Mouse (Mus musculus): ENCODE results near the gene Gm960. TPM values are rescaled to one million over a fixed set of nuclear protein-coding genes. Genes with fewer than 3 reads are reported as not detected.

Gene Gm960
- polyA plus RNA-seq, 1 experiment from 2014 or later, result 4.7 TPM

DNA sequence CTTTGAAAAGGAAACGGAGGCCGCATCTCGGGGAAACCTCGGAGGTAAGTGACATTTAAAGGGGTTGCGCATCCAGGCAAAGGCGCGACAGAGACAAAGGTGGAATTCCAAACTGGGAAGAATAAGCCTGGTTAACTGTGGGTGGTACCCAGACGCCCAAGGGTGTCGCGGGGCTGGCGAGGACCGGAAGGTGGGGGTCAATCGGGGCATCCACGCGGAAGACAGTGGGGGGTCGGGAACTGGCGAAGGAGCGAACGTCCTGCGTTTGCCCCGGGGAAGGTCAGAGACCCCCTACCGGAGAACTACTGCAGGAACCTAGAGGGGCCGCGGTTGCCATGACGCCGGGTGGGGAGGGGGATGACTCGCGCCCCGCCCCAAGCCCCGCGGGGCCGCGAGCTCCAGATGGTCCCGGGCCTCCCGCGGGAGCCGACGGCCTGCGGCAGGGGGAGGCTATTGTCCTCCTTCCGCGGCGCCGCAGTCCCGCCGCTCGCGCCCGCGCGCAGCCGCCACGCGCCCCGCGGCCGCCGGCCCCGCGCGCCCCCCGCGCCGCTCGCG is 13.2 kb upstream of the Gm960 start:
- ATAC-seq (ENCODE audit: insufficient number of reproducible peaks, insufficient read depth, low FRiP score, low TSS enrichment), result no peak
- no peaks in the 10 kb centered on the region for H3K9me3 ChIP-seq
- no peaks in the 10 kb centered on the region for H3K36me3 ChIP-seq
- peaks cover 13% of the 10 kb centered on the region for H3K4me1 ChIP-seq
- peak overlapping the region; percentile 64 for H3K4me3 ChIP-seq
- peak overlapping the region; percentile 63 for H3K9ac ChIP-seq
- H3K27me3 ChIP-seq, result peaks cover 48% of the 10 kb centered on the region
- no peak overlapping the region for H3K27ac ChIP-seq
- H3K4me2 ChIP-seq (replicated peaks), result peak overlapping the region; percentile 98
- WGBS, result under 1% methylated on average over 35 of the region's 65 CpGs

DNA sequence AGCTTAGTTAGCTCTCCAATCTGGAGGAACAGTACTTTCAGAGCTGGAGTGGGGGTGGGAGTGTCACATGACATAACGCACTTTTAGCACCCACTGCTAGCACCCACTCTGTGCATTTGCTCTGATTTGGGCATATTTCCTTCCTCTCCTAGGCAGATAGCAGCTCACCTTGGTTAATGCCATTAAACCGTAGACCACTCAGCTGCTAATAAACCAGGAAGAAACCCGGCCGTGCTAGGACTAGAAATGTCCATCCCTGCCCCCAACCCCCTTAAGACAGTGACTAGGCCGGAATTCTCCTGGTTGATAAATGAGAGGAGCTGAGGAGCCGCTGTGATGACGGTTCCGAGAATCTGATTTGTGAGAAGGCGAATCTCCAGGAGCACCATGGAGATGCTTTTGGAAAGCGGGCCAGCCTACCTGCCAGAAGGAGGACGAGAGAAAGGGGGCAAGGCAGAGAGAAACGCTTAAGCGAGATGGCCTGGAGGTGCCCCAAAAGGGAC is 12.7 kb upstream of the Gm960 start, which contains the start of gene Sptbn2:
TSS of gene Sptbn2 (plus strand) at position 70 of the 503 bp plus-strand sequence.
- Histone ChIP-seq H3K27me3 (peaks cover 48% of the 10 kb centered on the region), H3K4me1 (peaks cover 13% of the 10 kb centered on the region), H3K4me3 (peak within 1 kb of the TSS; percentile 64), H3K36me3 (no peaks in the 10 kb centered on the region), H3K9ac (peak within 1 kb of the TSS; percentile 63), H3K27ac (no peak within 1 kb of the TSS), H3K4me2 (replicated peaks) (peak within 1 kb of the TSS; percentile 98), H3K9me3 (no peaks in the 10 kb centered on the region)
- WGBS, result 9% methylated on average over 13 of the region's 13 CpGs
- ATAC-seq (ENCODE audit: insufficient number of reproducible peaks, insufficient read depth, low FRiP score, low TSS enrichment), result no peak

DNA sequence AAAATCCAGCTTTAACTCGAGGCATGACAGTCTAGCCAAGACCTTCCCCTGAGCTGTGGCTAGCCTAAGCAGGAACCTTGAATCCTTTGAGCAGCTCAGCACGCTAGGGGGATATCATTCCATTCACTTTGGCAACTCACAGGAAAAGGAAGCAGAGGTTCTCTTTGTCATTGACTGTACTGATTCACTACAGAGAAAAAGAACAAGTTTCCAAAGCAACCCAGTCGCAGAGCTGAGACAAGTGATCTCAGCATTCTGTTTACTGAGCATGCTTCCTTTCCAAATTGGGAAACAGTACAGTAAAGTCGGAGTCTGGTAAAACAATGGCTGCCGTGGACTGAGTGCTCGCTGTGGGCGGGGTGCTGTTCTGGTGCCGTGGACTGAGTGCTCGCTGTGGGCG is 10.3 kb upstream of the Gm960 start:
- no peak for ATAC-seq (ENCODE audit: insufficient number of reproducible peaks, insufficient read depth, low FRiP score, low TSS enrichment)
- H3K4me1 ChIP-seq, result peaks cover 13% of the 10 kb centered on the region
- 83% methylated on average over 10 of the region's 10 CpGs for WGBS
- peaks cover 31% of the 10 kb centered on the region for H3K27me3 ChIP-seq
- H3K4me2 ChIP-seq (replicated peaks), result no peak overlapping the region
- H3K36me3 ChIP-seq, result no peaks in the 10 kb centered on the region
- H3K9ac ChIP-seq, result no peak overlapping the region
- H3K9me3 ChIP-seq, result no peaks in the 10 kb centered on the region
- H3K27ac ChIP-seq, result no peak overlapping the region
- H3K4me3 ChIP-seq, result no peak overlapping the region

DNA sequence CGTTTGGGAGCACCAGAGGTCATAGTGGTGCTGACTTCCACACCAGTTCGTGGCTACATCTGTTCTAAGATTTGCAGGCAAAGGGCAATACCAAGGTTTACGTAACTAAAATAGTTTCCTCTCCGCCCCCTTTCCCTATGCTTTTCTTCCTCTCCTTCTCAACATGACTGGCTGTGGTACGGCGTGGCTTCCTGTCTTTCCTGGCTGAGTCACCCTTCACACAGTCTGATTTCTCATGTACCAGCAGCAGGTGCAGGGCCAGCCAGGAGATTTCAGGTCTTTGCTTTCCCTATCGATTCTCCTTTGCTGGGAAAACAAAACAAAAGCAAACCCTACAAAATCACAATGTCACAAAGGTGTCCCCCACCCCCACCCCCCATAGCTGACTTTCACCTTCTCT is 2.8 kb upstream of the Gm960 start:
- WGBS, result 63% methylated on average over 7 of the region's 7 CpGs
- Histone ChIP-seq H3K9me3 (no peaks in the 10 kb centered on the region), H3K4me1 (0 out of 2 replicates have a peak, but pooled peaks cover 4% of the 10 kb centered on the region), H3K9ac (no peak overlapping the region), H3K36me3 (no peaks in the 10 kb centered on the region), H3K4me3 (no peak overlapping the region), H3K27ac (no peak overlapping the region), H3K27me3 (peaks cover 46% of the 10 kb centered on the region), H3K4me2 (replicated peaks) (no peak overlapping the region)
- ATAC-seq (ENCODE audit: insufficient number of reproducible peaks, insufficient read depth, low FRiP score, low TSS enrichment), result no peak

DNA sequence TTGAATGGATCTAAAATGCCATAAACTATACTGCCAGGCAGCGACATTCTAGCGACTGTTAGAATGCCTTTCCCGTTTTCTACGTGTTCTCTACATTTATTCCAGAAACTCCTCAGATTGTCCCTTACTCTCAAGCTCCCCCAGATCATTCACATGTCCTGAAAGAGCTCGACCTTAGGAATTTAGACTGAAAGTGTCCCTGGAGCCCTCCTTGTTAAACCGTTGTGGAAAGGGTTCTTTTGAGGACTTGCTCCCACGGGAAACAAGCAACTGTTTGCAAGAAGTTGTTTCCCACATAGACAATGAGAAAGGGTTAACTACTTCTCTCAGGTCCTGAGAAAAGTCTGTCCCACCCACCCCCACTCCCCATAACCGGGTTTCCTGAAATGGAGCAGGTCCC is 2.2 kb upstream of the Gm960 start:
- Histone ChIP-seq H3K27ac (no peak overlapping the region), H3K9me3 (no peaks in the 10 kb centered on the region), H3K4me3 (no peak overlapping the region), H3K27me3 (peaks cover 46% of the 10 kb centered on the region), H3K9ac (no peak overlapping the region), H3K36me3 (no peaks in the 10 kb centered on the region), H3K4me1 (0 out of 2 replicates have a peak, but pooled peaks cover 4% of the 10 kb centered on the region), H3K4me2 (replicated peaks) (no peak overlapping the region)
- no peak for ATAC-seq (ENCODE audit: insufficient number of reproducible peaks, insufficient read depth, low FRiP score, low TSS enrichment)
- 69% methylated on average over 8 of the region's 8 CpGs for WGBS

DNA sequence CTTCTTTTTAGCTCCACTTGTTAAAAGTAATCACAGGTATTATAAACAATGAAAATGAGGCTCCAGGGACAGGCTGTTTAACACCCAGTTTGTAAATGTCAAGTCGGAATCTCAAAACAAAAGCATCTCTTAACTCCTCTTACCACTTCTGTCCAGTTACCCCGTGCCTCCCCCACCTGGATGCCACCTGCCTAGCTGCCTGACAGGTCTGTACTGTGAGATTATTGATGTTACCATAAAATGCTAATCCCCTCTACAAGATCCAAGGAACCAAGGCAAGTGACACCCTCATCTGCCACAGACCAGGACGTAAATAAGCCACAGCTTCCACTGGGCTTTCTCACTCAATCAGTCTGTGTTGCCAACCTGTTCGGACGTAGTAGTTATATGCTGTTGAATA is 1.4 kb upstream of the Gm960 start:
- H3K27me3 ChIP-seq, result peaks cover 46% of the 10 kb centered on the region
- no peak overlapping the region for H3K4me3 ChIP-seq
- no peaks in the 10 kb centered on the region for H3K9me3 ChIP-seq
- no peak for ATAC-seq (ENCODE audit: insufficient number of reproducible peaks, insufficient read depth, low FRiP score, low TSS enrichment)
- H3K4me1 ChIP-seq, result 0 out of 2 replicates have a peak, but pooled peaks cover 4% of the 10 kb centered on the region
- 71% methylated on average over 5 of the region's 5 CpGs for WGBS
- no peak overlapping the region for H3K27ac ChIP-seq
- no peak overlapping the region for H3K4me2 ChIP-seq (replicated peaks)
- no peaks in the 10 kb centered on the region for H3K36me3 ChIP-seq
- H3K9ac ChIP-seq, result no peak overlapping the region

DNA sequence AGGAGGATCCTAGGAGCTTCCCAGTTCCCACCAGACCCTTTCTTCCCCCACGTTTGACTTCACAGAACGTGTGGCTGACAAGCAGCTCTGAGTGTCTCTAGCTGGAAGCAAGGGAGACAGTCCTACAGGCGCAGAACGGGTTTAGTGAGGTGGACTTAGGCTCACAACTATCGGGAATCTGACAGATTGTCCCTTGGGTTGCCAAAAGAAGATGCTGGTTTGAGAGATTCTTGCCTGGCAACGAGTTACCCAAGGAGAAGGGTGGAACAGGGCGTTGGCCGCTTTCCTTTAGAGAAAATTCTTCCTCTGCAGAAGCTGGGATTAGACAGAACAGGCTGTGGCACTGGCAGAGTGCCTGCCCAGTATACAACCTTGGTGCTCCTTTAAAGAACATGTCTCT is 388 bp upstream of the Gm960 start:
- H3K4me2 ChIP-seq (replicated peaks), result peak overlapping the region; percentile 91; the same call in 1 of the 2 replicates
- ATAC-seq (ENCODE audit: insufficient number of reproducible peaks, insufficient read depth, low FRiP score, low TSS enrichment), result no peak
- H3K9ac ChIP-seq, result no peak overlapping the region

DNA sequence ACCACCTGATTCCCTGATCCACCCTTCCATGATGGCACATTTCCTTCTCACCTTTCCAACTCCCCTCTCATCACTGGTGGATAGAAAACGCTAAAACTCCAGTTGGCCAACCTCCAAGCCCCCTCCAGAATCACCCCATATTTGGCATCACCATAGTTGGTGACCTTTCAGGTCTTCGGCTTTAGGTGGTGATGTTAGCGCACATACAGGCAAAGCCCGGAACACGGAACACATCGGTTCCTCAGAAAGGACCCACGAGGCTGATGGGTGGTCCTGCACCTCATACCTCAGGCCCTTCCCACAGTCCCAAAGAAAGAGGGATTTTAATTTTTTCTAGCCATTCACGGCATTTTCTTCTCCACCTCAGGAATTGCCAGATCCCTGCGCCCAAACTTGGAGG is 747 bp downstream of the Gm960 start:
- Histone ChIP-seq H3K9ac (no peak overlapping the region), H3K27ac (no peak overlapping the region), H3K27me3 (peaks cover 50% of the 10 kb centered on the region), H3K4me2 (replicated peaks) (peak overlapping the region; percentile 91), H3K9me3 (no peaks in the 10 kb centered on the region), H3K36me3 (no peaks in the 10 kb centered on the region), H3K4me1 (0 out of 2 replicates have a peak, but pooled peaks cover 4% of the 10 kb centered on the region), H3K4me3 (peak overlapping the region; percentile 51)
- 77% methylated on average over 9 of the region's 9 CpGs for WGBS
- no peak for ATAC-seq (ENCODE audit: insufficient number of reproducible peaks, insufficient read depth, low FRiP score, low TSS enrichment)

More for the DNA sequence above, 388 bp upstream of the Gm960 start:
- Histone ChIP-seq H3K36me3 (no peaks in the 10 kb centered on the region), H3K4me1 (0 out of 2 replicates have a peak, but pooled peaks cover 4% of the 10 kb centered on the region), H3K27ac (no peak overlapping the region), H3K27me3 (peaks cover 50% of the 10 kb centered on the region), H3K9me3 (no peaks in the 10 kb centered on the region), H3K4me3 (no peak overlapping the region)
- WGBS, result 36% methylated on average over 8 of the region's 8 CpGs

DNA sequence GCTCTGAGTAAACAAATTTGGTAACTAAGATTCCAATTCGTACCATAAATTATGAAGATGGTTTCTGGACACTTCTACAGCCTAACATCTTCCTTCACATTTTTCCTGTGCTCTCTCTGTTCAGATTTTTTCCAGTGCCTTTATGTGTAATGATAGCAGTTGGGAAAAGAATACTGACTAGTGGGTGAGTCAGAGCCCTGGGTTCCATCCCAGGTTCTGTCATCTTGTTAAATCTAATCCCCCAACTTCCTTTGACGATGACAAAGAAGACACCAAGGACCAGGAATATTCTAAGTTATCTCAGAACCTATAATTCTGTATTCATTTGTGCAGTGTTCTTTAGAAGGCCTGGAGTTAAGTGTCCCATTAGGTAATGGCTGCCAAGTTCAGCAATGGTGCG is 1.3 kb downstream of the Gm960 start:
- Histone ChIP-seq H3K4me2 (replicated peaks) (no peak overlapping the region), H3K9me3 (no peaks in the 10 kb centered on the region), H3K36me3 (no peaks in the 10 kb centered on the region), H3K27me3 (peaks cover 50% of the 10 kb centered on the region), H3K4me1 (0 out of 2 replicates have a peak, but pooled peaks cover 4% of the 10 kb centered on the region), H3K9ac (no peak overlapping the region), H3K27ac (no peak overlapping the region), H3K4me3 (no peak overlapping the region)
- ATAC-seq (ENCODE audit: insufficient number of reproducible peaks, insufficient read depth, low FRiP score, low TSS enrichment), result no peak
- 82% methylated on average over 3 of the region's 3 CpGs for WGBS

DNA sequence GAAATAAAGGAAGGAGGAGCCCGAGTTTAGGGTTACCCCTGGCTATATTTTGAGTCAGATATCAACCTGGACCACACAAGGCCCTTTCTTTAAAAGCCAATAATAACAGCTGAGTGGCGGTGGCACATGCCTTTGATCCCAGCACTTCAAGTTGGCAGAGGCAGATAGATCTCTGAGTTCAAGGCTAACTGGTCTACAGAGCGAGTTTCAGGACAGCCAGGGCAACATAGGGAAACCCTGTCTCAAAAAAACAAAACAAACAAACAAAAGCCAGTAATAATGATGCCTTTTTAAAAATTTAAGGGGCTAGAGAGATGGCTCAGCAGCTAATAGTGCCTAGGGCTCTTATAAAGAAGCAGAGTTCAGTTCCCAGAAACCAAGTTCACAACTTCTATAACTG is 4.1 kb downstream of the Gm960 start:
- ATAC-seq (ENCODE audit: insufficient number of reproducible peaks, insufficient read depth, low FRiP score, low TSS enrichment), result no peak
- no peak overlapping the region for H3K9ac ChIP-seq
- 0 out of 2 replicates have a peak, but pooled peaks cover 4% of the 10 kb centered on the region for H3K4me1 ChIP-seq
- 70% methylated on average over 3 of the region's 3 CpGs for WGBS
- peaks cover 25% of the 10 kb centered on the region for H3K27me3 ChIP-seq
- H3K4me2 ChIP-seq (replicated peaks), result no peak overlapping the region
- H3K36me3 ChIP-seq, result no peaks in the 10 kb centered on the region
- no peaks in the 10 kb centered on the region for H3K9me3 ChIP-seq
- no peak overlapping the region for H3K27ac ChIP-seq
- no peak overlapping the region for H3K4me3 ChIP-seq

DNA sequence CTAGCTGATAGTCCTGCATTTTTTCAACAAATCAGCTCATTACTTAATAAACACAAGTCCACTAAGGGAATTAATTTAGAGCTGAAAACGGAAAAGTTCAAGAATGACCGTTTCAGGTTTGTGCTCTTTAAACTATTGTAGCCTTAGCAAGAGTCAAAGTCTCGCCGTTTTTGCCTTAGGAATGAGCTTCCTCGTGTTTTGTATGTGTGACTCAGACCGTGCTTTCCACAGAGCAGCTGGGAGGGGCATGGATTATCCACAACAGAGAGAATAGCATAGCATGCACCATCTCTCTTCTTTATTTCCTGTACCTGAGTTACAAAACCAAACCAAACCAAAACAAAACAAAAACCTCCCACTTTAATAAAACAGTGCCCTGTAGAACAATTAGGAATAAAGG is 26.1 kb downstream of the Gm960 start:
- no peaks in the 10 kb centered on the region for H3K36me3 ChIP-seq
- no peak overlapping the region for H3K4me2 ChIP-seq (replicated peaks)
- no peak for ATAC-seq (ENCODE audit: insufficient number of reproducible peaks, insufficient read depth, low FRiP score, low TSS enrichment)
- no peak overlapping the region for H3K4me3 ChIP-seq
- no peaks in the 10 kb centered on the region for H3K9me3 ChIP-seq
- WGBS, result 69% methylated on average over 6 of the region's 6 CpGs
- no peak overlapping the region for H3K27ac ChIP-seq
- H3K4me1 ChIP-seq, result no peaks in the 10 kb centered on the region
- H3K9ac ChIP-seq, result no peak overlapping the region
- no peaks in the 10 kb centered on the region for H3K27me3 ChIP-seq

DNA sequence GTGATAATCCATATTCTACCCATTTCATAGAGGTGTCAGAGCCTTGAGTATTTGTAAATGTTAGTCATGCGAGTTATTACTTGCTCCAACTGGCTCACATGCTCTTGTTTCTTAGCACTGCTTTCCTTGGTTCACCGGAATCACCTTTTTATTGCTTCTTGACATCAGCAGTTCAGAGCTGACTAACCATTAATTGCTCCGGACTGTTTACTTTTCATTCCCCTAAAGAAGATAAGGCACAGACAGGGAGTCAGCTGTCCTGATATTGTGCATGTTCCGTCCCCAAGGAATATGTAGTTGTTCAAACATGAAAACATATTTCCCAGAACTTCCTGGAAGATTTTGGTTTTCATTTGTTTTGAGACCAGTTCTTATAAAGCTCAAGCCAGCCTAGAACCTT is 27.7 kb downstream of the Gm960 start:
- Histone ChIP-seq H3K27ac (no peak overlapping the region), H3K9ac (no peak overlapping the region), H3K9me3 (no peaks in the 10 kb centered on the region), H3K4me2 (replicated peaks) (no peak overlapping the region), H3K4me1 (no peaks in the 10 kb centered on the region), H3K36me3 (no peaks in the 10 kb centered on the region), H3K4me3 (no peak overlapping the region), H3K27me3 (no peaks in the 10 kb centered on the region)
- no peak for ATAC-seq (ENCODE audit: insufficient number of reproducible peaks, insufficient read depth, low FRiP score, low TSS enrichment)
- 83% methylated on average over 4 of the region's 4 CpGs for WGBS
